In genomic region chr3:32333456-32334086, GRCm38 (mm10) we compare ENCODE assay signal across 7 mouse cellular contexts. TPM values are rescaled to one million over a fixed set of nuclear protein-coding genes. Genes with fewer than 3 reads are reported as not detected.
A peak's percentile ranks its signal among the peaks of the same experiment; 100 is the strongest.
DNase-seq lines count a peak whose midpoint lies in the region; ATAC-seq lines count a peak whose summit lies in the region.

No protein-coding gene starts in this region.

- no peaks in the 10 kb centered on the region for H3K27me3 ChIP-seq in intestine, embryonic 15.5 days (replicated peaks)
- no peaks in the 10 kb centered on the region; the same call in 1 of the 2 replicates for H3K27me3 ChIP-seq in midbrain, embryonic 12.5 days

- H3K9me3 ChIP-seq in intestine, embryonic 15.5 days, result no peaks in the 10 kb centered on the region
- no peaks in the 10 kb centered on the region for H3K9me3 ChIP-seq in midbrain, embryonic 12.5 days

- no peak overlapping the region for H3K4me2 ChIP-seq in intestine, embryonic 15.5 days (replicated peaks)
- H3K4me2 ChIP-seq in midbrain, embryonic 12.5 days (replicated peaks), result no peak overlapping the region

- peak; percentile 82 for ATAC-seq in intestine, embryonic 15.5 days
- ATAC-seq in midbrain, embryonic 12.5 days (ENCODE audit: low FRiP score, low read depth), result peak; percentile 63

- WGBS in intestine, embryonic 15.5 days, result 34% methylated on average over 7 of the region's 7 CpGs
- WGBS in midbrain, embryonic 12.5 days, result 40% methylated on average over 7 of the region's 7 CpGs

- H3K27ac ChIP-seq in intestine, embryonic 15.5 days, result no peak overlapping the region
- H3K27ac ChIP-seq in midbrain, embryonic 12.5 days (replicated peaks), result no peak overlapping the region

- H3K4me3 ChIP-seq in intestine, embryonic 15.5 days (replicated peaks), result no peak overlapping the region
- no peak overlapping the region for H3K4me3 ChIP-seq in midbrain, embryonic 12.5 days

- intact Hi-C loops in left cerebral cortex, postnatal 14 days (cut with DNase I), result loop anchor here (1.0 to 10.0 kb wide), 2 partner anchors 121 to 175 kb away; no protein-coding TSS in a partner anchor

- H3K9ac ChIP-seq in intestine, embryonic 15.5 days, result no peak overlapping the region
- H3K9ac ChIP-seq in midbrain, embryonic 12.5 days (replicated peaks), result no peak overlapping the region

- peak; percentile 72 to 91 for DNase-seq in adrenal gland, adult (ENCODE audit: inconsistent age in 2 of 2, low spot score in 1 of 2)
- peak; percentile 79 to 88 for DNase-seq in cerebellum, postnatal 25 days
- peak; percentile 48 to 50 for DNase-seq in gastrocnemius, adult 8-10 months (ENCODE audit: low spot score in 2 of 2)
- DNase-seq in left cerebral cortex, postnatal 14 days (ENCODE audit: low spot score in 2 of 2), result peak; percentile 87 to 89
- peak; percentile 26 for DNase-seq in spleen, adult 12 weeks (ENCODE audit: low spot score)

- H3K36me3 ChIP-seq in intestine, embryonic 15.5 days, result no peaks in the 10 kb centered on the region
- H3K36me3 ChIP-seq in midbrain, embryonic 12.5 days, result 0 out of 2 replicates have a peak, but pooled peaks cover 6% of the 10 kb centered on the region

- H3K4me1 ChIP-seq in intestine, embryonic 15.5 days (replicated peaks), result no peaks in the 10 kb centered on the region
- H3K4me1 ChIP-seq in midbrain, embryonic 12.5 days, result no peaks in the 10 kb centered on the region

RNA-seq across cellular contexts. Expression of gene Zmat3, which starts 32.2 kb away (rescaled TPM):
- 1 to 10 TPM; 7.1 to 9.7 (median 8.6) TPM for total RNA-seq in gastrocnemius, adult 8-10 months (2022)
- polyA plus RNA-seq in intestine, embryonic 15.5 days (2015; fragmentation: Nextera tagmentation; extraction: Ambion mirVana), result 3.6 and 4.2 TPM in 2 replicates
- total RNA-seq in left cerebral cortex, postnatal 14 days (2021), result 100 to 1,000 TPM; 104 to 117 TPM
- 10.1 and 10.4 TPM in 2 replicates for polyA plus RNA-seq in midbrain, embryonic 12.5 days (2016; fragmentation: Nextera tagmentation; extraction: Ambion mirVana)

Comparison
In these comparisons a context has a peak if more than half of its experiments do, and no peak if none do; other contexts are left out.
1. DNase-seq: peak in every context shown above with its lines; median percentile 88 in left cerebral cortex, postnatal 14 days; 84 in cerebellum, postnatal 25 days; 82 in adrenal gland, adult; 49 in gastrocnemius, adult 8-10 months; 26 in spleen, adult 12 weeks.
2. RNA of gene Zmat3, which starts 32.2 kb away (total RNA-seq): 104 to 117 TPM in left cerebral cortex, postnatal 14 days; 7.1 to 9.7 TPM in gastrocnemius, adult 8-10 months; every median in the first group is over 4 times any median in the second.